Mouse (Mus musculus) ES-Bruce4 (cell line): ENCODE results near the gene Hoxd4. TPM values are rescaled to one million over a fixed set of nuclear protein-coding genes. Genes with fewer than 3 reads are reported as not detected.

Source experiments
- H3K27ac ChIP-seq: 2 replicates; pipeline ENCODE4 v1.5.1; 2012; ENCODE audit warnings: low read length, inconsistent platforms; ENCODE audit not compliant: insufficient read depth
- H3K27me3 ChIP-seq: 2 replicates; pipeline ENCODE4 v1.6.1; 2012; ENCODE audit warnings: mild to moderate bottlenecking, low read length, inconsistent platforms; ENCODE audit not compliant: control insufficient read depth, poor library complexity, insufficient read depth, severe bottlenecking
- H3K36me3 ChIP-seq: 2 replicates; pipeline ENCODE4 v1.6.1; 2012; ENCODE audit warnings: inconsistent platforms, mild to moderate bottlenecking, low read length, moderate library complexity; ENCODE audit not compliant: control insufficient read depth, poor library complexity, insufficient read depth, severe bottlenecking
- H3K4me1 ChIP-seq: one replicate; pipeline ENCODE4 v1.8.1; 2011; ENCODE audit warnings: low read length; ENCODE audit not compliant: control insufficient read depth, insufficient read depth
- H3K4me3 ChIP-seq: 2 replicates; pipeline ENCODE4 v1.5.1; 2011; ENCODE audit warnings: low read depth, mild to moderate bottlenecking, low read length
- H3K9ac ChIP-seq: 2 replicates; pipeline ENCODE4 v1.6.1; 2012; ENCODE audit warnings: low read depth, mild to moderate bottlenecking, inconsistent platforms; ENCODE audit not compliant: poor library complexity, severe bottlenecking
- H3K9me3 ChIP-seq: replicated peaks from 2 replicates; pipeline ENCODE4 v1.6.1; 2012; ENCODE audit warnings: mild to moderate bottlenecking, low read length, inconsistent platforms; ENCODE audit not compliant: control insufficient read depth, poor library complexity, insufficient read depth, severe bottlenecking
- CTCF ChIP-seq: IDR thresholded peaks from one replicate; pipeline ENCODE4 v1.8.1; 2011; ENCODE audit warnings: low read depth, low read length
- EP300 ChIP-seq: IDR thresholded peaks from 2 replicates; pipeline ENCODE4 v1.6.1; 2011; ENCODE audit warnings: low read depth, low read length; ENCODE audit not compliant: insufficient read depth
- POLR2A ChIP-seq: IDR thresholded peaks from one replicate; pipeline ENCODE4 v1.8.1; 2011; ENCODE audit warnings: low read length; ENCODE audit not compliant: insufficient read depth
- polyA plus RNA-seq: library from polyadenylated mRNA; stranded (reverse); fragments of >200 nt; gene quantifications from 2 replicates; pipeline ENCODE4 v1.2.4, GENCODE M21; 2011; ENCODE audit warnings: low read depth; ENCODE audit not compliant: missing spikeins, insufficient read depth, insufficient read length

Hoxd4 gene
- polyA plus RNA-seq, 1 experiment: 0.40 TPM

DNA sequence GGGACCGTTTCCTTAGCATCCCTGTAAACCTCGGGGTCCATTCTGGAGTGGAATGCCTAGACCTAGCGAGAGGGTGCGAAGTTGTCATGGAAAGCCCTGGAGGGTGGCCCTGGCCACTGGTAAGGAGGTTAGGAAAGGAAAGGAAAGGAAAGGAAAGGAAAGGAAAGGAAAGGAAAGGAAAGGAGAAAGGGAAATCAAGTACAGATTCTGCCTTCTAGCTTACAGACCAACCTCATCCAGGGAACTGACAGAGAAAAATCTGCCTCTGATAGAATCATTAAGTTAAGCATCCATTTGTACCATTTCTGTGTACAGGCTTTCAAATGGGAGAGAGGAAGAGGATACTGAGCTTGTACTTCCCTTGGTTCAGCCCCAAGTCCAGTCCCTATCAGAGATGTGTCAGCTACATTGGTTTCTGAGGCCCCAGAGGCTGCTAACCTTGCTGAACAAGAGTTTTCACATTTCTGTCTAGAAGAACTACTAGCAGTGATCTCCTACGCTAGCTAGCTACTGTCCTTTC, 39.1 kb downstream of the Hoxd4 start:
- Histone ChIP-seq H3K9me3 (no peaks in the 10 kb centered on the region), H3K4me1 (no peaks in the 10 kb centered on the region), H3K27me3 (peaks cover 39% of the 10 kb centered on the region), H3K36me3 (no peaks in the 10 kb centered on the region), H3K4me3 (no peak overlapping the region), H3K9ac (no peak overlapping the region), H3K27ac (no peak overlapping the region)
- no peak for TF ChIP-seq EP300
- no peak for TF ChIP-seq CTCF
- TF ChIP-seq POLR2A: no peak

DNA sequence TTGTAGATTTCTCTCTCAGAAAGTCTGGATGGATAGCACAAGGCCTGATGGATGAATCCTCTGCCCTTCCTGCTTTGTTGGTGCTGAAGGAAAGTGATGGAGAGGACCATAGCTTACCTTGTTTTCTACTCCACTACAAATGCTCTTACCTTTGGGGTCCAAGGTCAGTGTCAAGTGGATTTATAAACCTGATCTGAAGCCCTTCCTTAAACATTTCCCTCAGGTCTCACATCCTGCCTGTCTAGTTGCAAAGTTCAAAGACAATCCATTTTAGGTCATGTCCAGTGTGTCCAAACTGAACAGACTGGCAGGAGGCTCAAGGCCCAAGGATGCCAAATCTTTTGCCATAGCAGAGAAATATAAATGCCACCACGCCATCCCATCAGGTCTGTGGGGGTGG, 40.1 kb downstream of the Hoxd4 start:
- no peak overlapping the region for H3K27ac ChIP-seq
- no peak overlapping the region for H3K4me3 ChIP-seq
- TF ChIP-seq POLR2A (no peak), CTCF (no peak), EP300 (no peak)
- H3K4me1 ChIP-seq: no peaks in the 10 kb centered on the region
- no peaks in the 10 kb centered on the region for H3K36me3 ChIP-seq
- H3K9me3 ChIP-seq: no peaks in the 10 kb centered on the region
- peaks cover 38% of the 10 kb centered on the region for H3K27me3 ChIP-seq
- H3K9ac ChIP-seq: no peak overlapping the region

- Histone ChIP-seq H3K27ac (no peak overlapping the region), H3K27me3 (peaks cover 38% of the 10 kb centered on the region), H3K4me1 (no peaks in the 10 kb centered on the region), H3K9me3 (no peaks in the 10 kb centered on the region), H3K36me3 (no peaks in the 10 kb centered on the region), H3K9ac (no peak overlapping the region), H3K4me3 (peak overlapping the region; percentile 16)
- TF ChIP-seq CTCF (no peak), POLR2A (no peak), EP300 (no peak)
Measured at GRCm38 (mm10) chr2:74752431-74753174, 40.9 kb downstream of the Hoxd4 start.

DNA sequence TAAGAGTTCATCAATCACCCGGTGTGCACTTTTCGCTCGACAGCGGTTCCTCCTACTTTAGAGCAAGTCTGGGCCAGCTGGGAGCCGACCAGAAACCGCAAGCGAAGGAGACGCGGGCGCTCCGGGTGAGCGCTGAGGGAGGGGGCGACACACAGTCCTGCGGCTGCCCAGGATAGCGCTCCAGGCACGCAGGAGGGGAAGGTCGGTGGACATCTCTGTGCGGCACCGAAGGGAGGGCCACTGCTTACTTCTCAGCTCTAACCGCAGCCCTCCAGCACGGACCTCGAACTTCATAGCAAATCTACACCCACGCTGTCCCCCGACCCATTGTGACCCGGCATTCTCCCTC, 41.4 kb downstream of the Hoxd4 start:
- Histone ChIP-seq H3K36me3 (no peaks in the 10 kb centered on the region), H3K27me3 (peaks cover 39% of the 10 kb centered on the region), H3K27ac (no peak overlapping the region), H3K4me1 (no peaks in the 10 kb centered on the region), H3K9ac (no peak overlapping the region), H3K4me3 (peak overlapping the region; percentile 16), H3K9me3 (no peaks in the 10 kb centered on the region)
- no peak for TF ChIP-seq POLR2A
- TF ChIP-seq EP300: no peak
- TF ChIP-seq CTCF: no peak

GRCm38 (mm10) chr2:74753711-74754110, 42.0 kb downstream of the Hoxd4 start:
- H3K27me3 ChIP-seq: peaks cover 36% of the 10 kb centered on the region
- TF ChIP-seq POLR2A (no peak), EP300 (no peak), CTCF (no peak)
- H3K9ac ChIP-seq: no peak overlapping the region
- no peaks in the 10 kb centered on the region for H3K9me3 ChIP-seq
- no peak overlapping the region for H3K4me3 ChIP-seq
- H3K36me3 ChIP-seq: no peaks in the 10 kb centered on the region
- no peaks in the 10 kb centered on the region for H3K4me1 ChIP-seq
- H3K27ac ChIP-seq: no peak overlapping the region

GRCm38 (mm10) chr2:74760146-74760545, 48.4 kb downstream of the Hoxd4 start:
- H3K27ac ChIP-seq: no peak overlapping the region
- no peak overlapping the region for H3K9ac ChIP-seq
- TF ChIP-seq EP300: no peak
- no peak for TF ChIP-seq CTCF
- TF ChIP-seq POLR2A: no peak
- H3K4me1 ChIP-seq: no peaks in the 10 kb centered on the region
- H3K27me3 ChIP-seq: peaks cover 34% of the 10 kb centered on the region
- no peaks in the 10 kb centered on the region for H3K9me3 ChIP-seq
- H3K4me3 ChIP-seq: no peak overlapping the region
- H3K36me3 ChIP-seq: no peaks in the 10 kb centered on the region
